Mouse (Mus musculus) limb, embryonic 10.5 days (tissue): ENCODE measurements around the gene Dpm3. TPM values are rescaled to one million over a fixed set of nuclear protein-coding genes. Genes with fewer than 3 reads are reported as not detected.

ENCODE experiments used
- DNase-seq: peaks from one replicate; pipeline ENCODE4 v3.0.0-alpha.2; 2017; ENCODE audit warnings: low spot score
- H3K27ac ChIP-seq: fragments of 300-500 bp; sonication (generic); 2 replicates; pipeline ENCODE4 v1.5.1; 2016; ENCODE audit warnings: mild to moderate bottlenecking
- H3K27me3 ChIP-seq: fragments of 300-500 bp; sonication (generic); 2 replicates; pipeline ENCODE4 v1.6.1; 2016; ENCODE audit warnings: low read depth, mild to moderate bottlenecking; ENCODE audit not compliant: poor library complexity, severe bottlenecking
- H3K36me3 ChIP-seq: fragments of 300-500 bp; sonication (generic); 2 replicates; pipeline ENCODE4 v1.6.1; 2016; ENCODE audit warnings: mild to moderate bottlenecking, moderate library complexity
- H3K4me1 ChIP-seq: fragments of 300-500 bp; sonication (generic); 2 replicates; pipeline ENCODE4 v1.6.1; 2016
- H3K4me3 ChIP-seq: fragments of 300-500 bp; sonication (generic); 2 replicates; pipeline ENCODE4 v1.5.1; 2016; ENCODE audit warnings: mild to moderate bottlenecking, moderate library complexity
- H3K9me3 ChIP-seq: fragments of 300-500 bp; sonication (generic); replicated peaks from 2 replicates; pipeline ENCODE4 v1.6.1; 2016; ENCODE audit warnings: mild to moderate bottlenecking
- WGBS: fragments of 180-500 bp; shearing (Covaris S2); methylation state at CpG from one replicate; pipeline ENCODE4 v1.1.7; 2016; 5-methylcytosine and 5-hydroxymethylcytosine counted together
- polyA plus RNA-seq: library from polyadenylated mRNA; unstranded; fragments of >200 nt; fragmentation: Nextera tagmentation; extraction: Ambion mirVana; gene quantifications from 2 replicates; pipeline ENCODE4 v1.2.1, GENCODE M21; 2016

Dpm3 gene
- polyA plus RNA-seq, 1 experiment from 2014 or later = 84.0 TPM

DNA sequence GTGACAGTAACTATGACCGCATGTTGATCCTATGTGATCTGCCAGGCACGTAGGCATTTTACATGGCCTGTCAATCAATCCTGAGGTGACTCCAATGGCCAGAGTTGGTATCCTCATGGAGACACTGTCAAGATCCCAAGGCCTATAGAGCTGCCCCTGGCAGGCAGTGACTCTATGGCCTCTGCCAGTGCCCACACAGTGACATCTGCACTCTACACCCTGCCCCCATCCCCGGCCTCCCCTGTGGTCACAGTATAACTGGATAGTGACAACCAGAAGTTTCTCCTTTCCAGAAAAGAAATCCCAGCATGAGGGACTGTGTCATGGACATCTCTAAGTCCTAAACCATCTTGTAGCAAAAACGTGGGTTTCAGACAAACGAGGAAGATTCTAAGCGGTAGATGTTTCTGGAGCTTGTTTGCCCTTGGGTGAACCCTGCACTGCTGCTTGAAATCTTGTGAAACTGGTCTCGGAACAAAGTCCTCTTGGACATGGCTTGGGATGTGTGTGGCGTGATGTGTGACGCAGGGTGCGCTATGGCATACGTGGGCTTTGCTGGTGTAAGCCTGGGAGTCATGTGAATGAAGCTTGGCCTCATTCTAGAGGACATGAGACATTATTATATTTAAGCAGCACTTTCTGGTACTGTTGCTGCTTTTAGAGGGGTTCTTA, 34.2 kb downstream of the Dpm3 start:
- DNase-seq = no peak
- no peaks in the 10 kb centered on the region for H3K27me3 ChIP-seq
- H3K4me3 ChIP-seq = no peak overlapping the region
- H3K27ac ChIP-seq = no peak overlapping the region
- 93% methylated on average over 11 of the region's 11 CpGs for WGBS
- peaks cover 28% of the 10 kb centered on the region for H3K4me1 ChIP-seq
- no peaks in the 10 kb centered on the region for H3K9me3 ChIP-seq
- H3K36me3 ChIP-seq = no peaks in the 10 kb centered on the region

DNA sequence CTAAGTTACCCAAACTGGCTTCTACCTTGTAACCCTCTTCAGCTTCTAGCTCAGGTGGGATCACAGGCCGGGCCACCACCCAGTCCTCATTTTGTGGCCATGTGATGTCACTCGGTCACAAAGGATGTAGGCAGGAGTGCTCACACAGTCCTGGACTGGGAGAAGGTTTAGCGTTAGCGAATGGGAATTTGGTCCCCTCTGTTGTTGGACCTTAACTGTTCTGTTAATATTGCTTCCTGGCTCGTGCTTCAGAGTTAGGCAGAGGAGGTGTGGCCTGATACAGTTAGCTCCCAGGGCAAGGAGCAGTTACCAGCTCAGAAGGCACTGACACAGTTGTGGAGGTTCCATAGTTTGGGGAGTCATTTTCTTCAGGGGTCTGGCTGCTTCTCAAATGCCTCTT, 35.0 kb downstream of the Dpm3 start:
- H3K27ac ChIP-seq = no peak overlapping the region
- no peak for DNase-seq
- H3K9me3 ChIP-seq = no peaks in the 10 kb centered on the region
- no peaks in the 10 kb centered on the region for H3K36me3 ChIP-seq
- 0 out of 2 replicates have a peak, but pooled peaks cover 4% of the 10 kb centered on the region for H3K27me3 ChIP-seq
- no peak overlapping the region for H3K4me3 ChIP-seq
- peaks cover 24% of the 10 kb centered on the region for H3K4me1 ChIP-seq
- WGBS = 78% methylated on average over 5 of the region's 5 CpGs

GRCm38 (mm10) chr3:89295685-89296230, 36.6 kb downstream of the Dpm3 start:
- Histone ChIP-seq H3K9me3 (no peaks in the 10 kb centered on the region), H3K4me3 (no peak overlapping the region), H3K27ac (no peak overlapping the region), H3K27me3 (peaks cover 12% of the 10 kb centered on the region; the same call in 1 of the 2 replicates), H3K36me3 (no peaks in the 10 kb centered on the region), H3K4me1 (peaks cover 32% of the 10 kb centered on the region)
- no peak for DNase-seq
- WGBS = 86% methylated on average over 8 of the region's 8 CpGs

DNA sequence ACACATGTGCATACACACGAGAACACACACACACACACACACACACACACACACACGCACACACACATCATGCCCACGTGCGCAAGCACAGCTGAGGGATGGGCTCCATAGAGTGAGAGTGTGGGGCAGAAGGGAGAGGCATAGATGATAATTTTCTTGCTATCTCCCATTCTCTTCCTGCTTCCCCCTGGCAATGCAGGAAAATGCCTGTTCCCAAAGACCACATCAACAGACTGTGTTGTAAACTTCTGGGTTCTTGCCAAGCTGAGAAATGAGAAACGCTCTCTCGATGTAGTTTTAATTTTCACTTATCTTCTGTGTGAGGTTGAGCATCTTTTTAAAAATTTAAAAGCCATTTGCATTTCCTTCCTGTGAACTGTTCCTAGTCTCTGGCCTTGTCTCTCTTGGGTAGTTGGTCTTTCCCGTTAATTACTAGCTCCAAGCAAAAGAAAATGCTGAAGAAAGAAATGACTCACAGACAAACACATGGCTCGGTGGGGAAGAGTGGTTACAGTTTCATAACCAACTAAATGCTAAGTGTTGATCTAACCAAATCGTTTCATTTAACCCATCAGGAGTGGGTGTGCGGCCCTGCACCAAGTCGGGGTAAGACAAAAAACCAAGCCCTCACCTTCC, 37.7 kb downstream of the Dpm3 start:
- Histone ChIP-seq H3K4me1 (peaks cover 22% of the 10 kb centered on the region), H3K4me3 (no peak overlapping the region), H3K36me3 (no peaks in the 10 kb centered on the region), H3K27me3 (peaks cover 12% of the 10 kb centered on the region; the same call in 1 of the 2 replicates), H3K9me3 (no peaks in the 10 kb centered on the region), H3K27ac (no peak overlapping the region)
- 89% methylated on average over 11 of the region's 11 CpGs for WGBS
- no peak for DNase-seq

DNA sequence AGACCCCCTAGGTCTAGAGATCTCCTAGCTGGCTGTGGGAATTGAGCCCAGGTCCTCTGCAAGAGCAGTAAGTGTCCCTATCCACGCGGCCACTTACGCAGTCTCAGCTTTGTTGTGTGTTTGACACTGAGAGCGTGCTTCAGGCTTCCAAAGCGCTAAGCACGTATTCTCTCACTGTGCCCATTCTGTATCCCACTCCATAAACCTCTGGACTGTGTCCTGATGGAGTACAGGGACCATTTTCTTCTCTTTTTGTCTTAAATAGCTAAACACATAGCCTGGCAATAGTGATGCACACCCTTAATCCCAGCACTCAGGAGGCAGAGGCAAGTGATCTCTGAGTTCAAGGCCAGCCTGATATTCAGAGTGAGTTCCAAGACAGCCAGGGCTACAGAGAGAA, 39.8 kb downstream of the Dpm3 start:
- no peaks in the 10 kb centered on the region for H3K9me3 ChIP-seq
- 87% methylated on average over 6 of the region's 6 CpGs for WGBS
- H3K27ac ChIP-seq = no peak overlapping the region

DNA sequence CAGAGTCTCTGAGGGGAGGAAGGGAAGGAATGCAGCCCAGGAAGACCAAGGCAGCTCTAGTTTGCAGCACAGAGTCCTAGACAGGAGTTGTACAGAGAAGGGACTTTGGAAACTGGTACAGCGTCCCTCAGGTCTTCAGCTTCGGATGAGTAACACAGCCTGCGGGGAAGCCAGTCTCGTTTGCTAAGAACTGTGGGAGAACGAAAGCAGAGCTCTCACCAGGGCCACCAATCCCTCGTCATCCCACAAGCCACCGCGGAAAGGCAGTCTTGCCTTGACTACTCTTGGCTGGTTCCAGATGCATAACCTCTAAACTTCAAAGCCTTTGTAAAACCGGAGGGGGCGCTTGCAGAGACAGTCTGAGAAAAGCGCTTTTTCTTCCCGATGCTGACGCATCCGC, 40.3 kb downstream of the Dpm3 start:
- Histone ChIP-seq H3K4me1 (peaks cover 18% of the 10 kb centered on the region), H3K4me3 (peak overlapping the region; percentile 44), H3K9me3 (no peaks in the 10 kb centered on the region), H3K27me3 (peaks cover 12% of the 10 kb centered on the region; the same call in 1 of the 2 replicates), H3K36me3 (no peaks in the 10 kb centered on the region), H3K27ac (peak overlapping the region; percentile 72)
- WGBS = 2% methylated on average over 14 of the region's 14 CpGs
- DNase-seq = peak; percentile 62

More for the DNA sequence above, 39.8 kb downstream of the Dpm3 start:
- no peak for DNase-seq
- Histone ChIP-seq H3K4me3 (no peak overlapping the region), H3K27me3 (peaks cover 12% of the 10 kb centered on the region; the same call in 1 of the 2 replicates), H3K4me1 (peaks cover 16% of the 10 kb centered on the region), H3K36me3 (no peaks in the 10 kb centered on the region)

GRCm38 (mm10) chr3:89300071-89300470, 40.9 kb downstream of the Dpm3 start:
- Histone ChIP-seq H3K4me1 (peaks cover 20% of the 10 kb centered on the region), H3K27ac (no peak overlapping the region), H3K4me3 (peak overlapping the region; percentile 44), H3K27me3 (peaks cover 12% of the 10 kb centered on the region; the same call in 1 of the 2 replicates), H3K9me3 (no peaks in the 10 kb centered on the region), H3K36me3 (no peaks in the 10 kb centered on the region)
- WGBS = 56% methylated on average over 1 of the region's 1 CpGs
- DNase-seq = no peak

GRCm38 (mm10) chr3:89300514-89300913, 41.4 kb downstream of the Dpm3 start:
- DNase-seq = no peak
- peaks cover 12% of the 10 kb centered on the region; the same call in 1 of the 2 replicates for H3K27me3 ChIP-seq
- H3K36me3 ChIP-seq = no peaks in the 10 kb centered on the region
- WGBS = 74% methylated on average over 2 of the region's 2 CpGs
- H3K4me1 ChIP-seq = peaks cover 23% of the 10 kb centered on the region
- no peak overlapping the region for H3K27ac ChIP-seq
- no peaks in the 10 kb centered on the region for H3K9me3 ChIP-seq
- H3K4me3 ChIP-seq = no peak overlapping the region

DNA sequence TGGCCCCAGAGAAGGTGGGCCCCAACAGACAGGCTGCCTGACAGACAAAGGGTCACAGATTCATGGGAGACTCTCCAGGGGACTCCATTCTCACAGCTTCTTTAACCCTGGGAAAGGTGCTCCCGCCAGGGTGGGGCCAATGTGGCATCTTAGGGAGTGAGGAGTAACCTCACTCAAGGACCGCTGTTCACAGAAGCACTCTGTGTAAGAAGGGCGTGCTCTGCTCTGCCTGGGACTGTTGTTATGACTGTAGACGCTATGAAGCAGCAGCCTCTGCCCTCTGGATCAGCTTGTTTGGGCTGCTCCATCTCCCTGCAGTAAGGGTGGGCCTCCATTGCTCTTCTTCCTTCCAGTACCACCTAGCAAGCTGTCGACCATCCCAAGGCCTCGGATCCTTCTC, 45.3 kb downstream of the Dpm3 start:
- Histone ChIP-seq H3K36me3 (no peaks in the 10 kb centered on the region), H3K4me1 (peaks cover 32% of the 10 kb centered on the region), H3K4me3 (no peak overlapping the region), H3K27ac (no peak overlapping the region), H3K9me3 (no peaks in the 10 kb centered on the region), H3K27me3 (peaks cover 8% of the 10 kb centered on the region; the same call in 1 of the 2 replicates)
- DNase-seq = no peak
- WGBS = 62% methylated on average over 6 of the region's 6 CpGs

DNA sequence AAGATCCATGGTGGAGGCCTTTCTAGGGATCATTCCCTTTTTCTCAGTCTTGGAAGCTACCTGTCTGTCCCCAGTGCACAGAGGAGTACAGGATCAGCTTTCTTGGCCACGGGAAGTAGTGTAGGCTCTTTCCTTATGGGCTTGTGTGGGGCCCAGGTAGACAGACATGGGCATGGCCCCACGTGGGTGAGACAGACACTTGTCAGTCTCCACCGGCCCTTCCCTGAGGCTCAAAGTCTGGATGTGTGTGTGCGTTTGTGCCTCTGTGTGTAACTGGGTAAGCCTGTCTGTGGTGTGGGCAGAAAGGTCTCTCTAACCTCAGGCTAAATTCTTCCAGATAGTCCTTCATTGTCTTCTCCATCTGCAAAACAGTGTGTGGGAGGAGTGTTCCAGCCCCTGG, 45.9 kb downstream of the Dpm3 start:
- H3K4me1 ChIP-seq = peaks cover 25% of the 10 kb centered on the region
- H3K27me3 ChIP-seq = peaks cover 4% of the 10 kb centered on the region; the same call in 1 of the 2 replicates
- no peaks in the 10 kb centered on the region for H3K36me3 ChIP-seq
- no peak overlapping the region for H3K4me3 ChIP-seq
- WGBS = 71% methylated on average over 4 of the region's 4 CpGs
- no peak for DNase-seq
- H3K27ac ChIP-seq = no peak overlapping the region
- no peaks in the 10 kb centered on the region for H3K9me3 ChIP-seq

GRCm38 (mm10) chr3:89305551-89306325, 46.6 kb downstream of the Dpm3 start:
- peaks cover 23% of the 10 kb centered on the region for H3K4me1 ChIP-seq
- DNase-seq = no peak
- no peaks in the 10 kb centered on the region for H3K36me3 ChIP-seq
- no peak overlapping the region for H3K4me3 ChIP-seq
- H3K27me3 ChIP-seq = no peaks in the 10 kb centered on the region
- H3K27ac ChIP-seq = peak overlapping the region; percentile 20; the same call in 1 of the 2 replicates
- 70% methylated on average over 8 of the region's 8 CpGs for WGBS
- no peaks in the 10 kb centered on the region for H3K9me3 ChIP-seq

DNA sequence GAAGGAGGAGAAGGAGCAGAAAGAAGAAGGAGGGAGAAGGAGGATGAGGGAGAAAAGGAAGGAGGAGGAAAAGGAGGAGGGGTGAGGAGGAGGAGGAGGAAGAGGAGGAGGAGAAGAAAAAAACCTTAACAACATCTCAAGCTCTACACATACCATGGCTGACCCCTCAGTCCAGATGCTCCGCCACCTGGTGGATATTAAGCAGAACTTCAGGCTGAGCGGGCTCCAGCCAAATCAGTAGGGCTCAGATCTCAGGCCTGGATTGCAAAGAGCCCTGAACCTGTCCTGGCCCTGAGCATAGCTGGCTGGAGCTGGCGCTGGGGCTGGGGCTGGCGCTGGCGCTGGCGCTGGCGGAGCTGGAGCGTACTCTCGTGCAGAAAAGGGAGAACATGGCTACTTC, 48.9 kb downstream of the Dpm3 start:
- 4% methylated on average over 9 of the region's 9 CpGs for WGBS
- Histone ChIP-seq H3K36me3 (no peaks in the 10 kb centered on the region), H3K4me3 (no peak overlapping the region)

More for the DNA sequence above, 48.9 kb downstream of the Dpm3 start:
- H3K9me3 ChIP-seq = no peaks in the 10 kb centered on the region
- peak; percentile 83 for DNase-seq
- H3K4me1 ChIP-seq = peaks cover 23% of the 10 kb centered on the region
- peak overlapping the region; percentile 28; the same call in 1 of the 2 replicates for H3K27ac ChIP-seq
- no peaks in the 10 kb centered on the region for H3K27me3 ChIP-seq
